Mouse (Mus musculus): ENCODE measurements around the gene March9.

GRCm38 (mm10) chr10:127058161-127058560 is 1.8 kb downstream of the March9 start:
- peak; percentile 96 for TF ChIP-seq CTCF (IDR thresholded peaks at IDR 0.05; ENCODE audit: low read depth)
- no peak for TF ChIP-seq EP300 (IDR thresholded peaks at IDR 0.05; ENCODE audit: low read depth)

Measured in liver, postnatal 0 days (tissue).